Mouse (Mus musculus) bone marrow macrophage, adult 2 months (primary cell): ENCODE measurements around the gene P3h1. TPM values are rescaled to one million over a fixed set of nuclear protein-coding genes. Genes with fewer than 3 reads are reported as not detected.
A peak's percentile ranks its signal among the peaks of the same experiment; 100 is the strongest.

Experiments used
- H3K27ac ChIP-seq: 2 replicates; pipeline ENCODE4 v1.5.1; 2012; ENCODE audit warnings: low read depth, low read length; ENCODE audit not compliant: insufficient read depth
- H3K4me1 ChIP-seq: 2 replicates; pipeline ENCODE4 v1.6.1; 2012; ENCODE audit warnings: low read length; ENCODE audit not compliant: control insufficient read depth, insufficient read depth
- H3K4me3 ChIP-seq: 2 replicates; pipeline ENCODE4 v1.5.1; 2012; ENCODE audit warnings: mild to moderate bottlenecking, low read length, moderate library complexity; ENCODE audit not compliant: insufficient read depth
- CTCF ChIP-seq: IDR thresholded peaks from 2 replicates; pipeline ENCODE4 v1.5.1; 2012; ENCODE audit warnings: low read depth, mild to moderate bottlenecking, low read length, moderate library complexity
- POLR2A ChIP-seq: IDR thresholded peaks from 2 replicates; pipeline ENCODE4 v1.6.1; 2012; ENCODE audit warnings: mild to moderate bottlenecking, low read depth, low read length, borderline replicate concordance
- polyA plus RNA-seq: library from polyadenylated mRNA; stranded (reverse); fragments of >200 nt; gene quantifications from 2 replicates; pipeline ENCODE4 v1.2.4, GENCODE M21; 2012; ENCODE audit not compliant: missing spikeins, insufficient read depth, insufficient read length

The P3h1 gene
- polyA plus RNA-seq: 12.2 and 13.1 TPM in 2 replicates

GRCm38 (mm10) chr4:119232410-119233255 is at the start of gene P3h1, which contains the start of gene AU022252:
P3h1 (plus strand) TSS chr4:119232915.
AU022252 (minus strand) TSS chr4:119232712.
- Histone ChIP-seq H3K4me1 (peaks cover 7% of the 10 kb centered on the region; the same call in 1 of the 2 replicates), H3K27ac (no peak within 1 kb of the TSS), H3K4me3 (peak within 1 kb of the TSS; percentile 82)
- TF ChIP-seq CTCF: no peak
- no peak for TF ChIP-seq POLR2A

- H3K27ac ChIP-seq: no peak overlapping the region
- peaks cover 13% of the 10 kb centered on the region for H3K4me1 ChIP-seq
- no peak overlapping the region for H3K4me3 ChIP-seq
- TF ChIP-seq CTCF (no peak), POLR2A (no peak)
Observed at GRCm38 (mm10) chr4:119183525-119183924, 49.2 kb upstream of the P3h1 start.

DNA sequence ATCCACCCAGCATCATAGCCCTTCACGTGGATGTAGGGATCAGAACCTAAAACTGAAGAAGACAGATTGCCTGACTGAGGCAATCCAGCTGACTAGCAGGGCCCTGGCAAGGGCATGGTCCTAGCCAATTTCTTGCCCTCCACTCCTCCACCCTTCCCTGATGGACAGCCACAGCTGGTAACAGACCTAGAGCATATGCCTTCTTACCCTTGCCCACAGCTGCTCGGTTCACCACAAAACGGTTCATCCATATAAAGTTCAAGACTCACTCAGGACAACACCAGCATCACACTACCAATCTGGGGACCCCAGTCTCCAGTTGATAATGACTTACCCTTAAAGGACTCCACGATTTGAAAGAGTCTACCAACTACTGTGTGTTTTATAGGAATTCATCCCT is 46.9 kb upstream of the P3h1 start:
- no peak for TF ChIP-seq CTCF
- TF ChIP-seq POLR2A: no peak
- no peak overlapping the region for H3K27ac ChIP-seq
- no peak overlapping the region for H3K4me3 ChIP-seq
- peaks cover 12% of the 10 kb centered on the region for H3K4me1 ChIP-seq

DNA sequence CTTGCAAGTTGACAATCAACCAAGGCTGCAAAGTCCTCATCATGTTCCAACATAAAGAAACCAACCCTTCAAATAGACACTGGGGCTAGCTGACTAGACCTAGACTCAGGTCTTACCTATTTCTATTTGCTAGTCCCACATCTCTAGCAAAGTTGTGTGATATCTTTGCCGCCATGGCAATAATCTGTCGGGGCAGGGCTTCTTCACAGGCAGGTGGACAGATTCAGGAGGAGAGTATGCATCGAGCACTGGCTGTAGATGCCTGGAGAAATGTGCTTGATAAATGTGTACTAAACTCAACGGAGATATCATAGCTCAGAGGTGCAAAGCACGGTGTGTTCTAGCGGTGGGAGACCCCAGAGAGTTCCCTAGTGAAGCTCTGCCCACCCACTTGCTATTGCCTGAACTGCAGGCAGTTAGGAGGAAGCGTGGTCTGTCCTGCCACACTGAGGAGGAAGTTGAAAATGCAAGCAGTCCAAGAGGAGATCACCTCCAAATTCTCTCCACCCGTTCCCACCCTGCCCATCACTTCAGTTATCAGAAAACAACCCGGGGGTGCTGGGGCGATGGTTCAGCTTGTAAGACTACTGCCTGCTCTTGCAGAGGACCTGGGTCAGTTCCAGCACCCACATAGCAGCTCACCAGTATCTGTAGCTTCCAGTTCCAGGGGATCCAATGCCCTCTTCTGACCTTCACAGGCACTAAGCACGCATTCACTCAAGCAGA is 44.5 kb upstream of the P3h1 start:
- Histone ChIP-seq H3K4me3 (no peak overlapping the region), H3K27ac (no peak overlapping the region), H3K4me1 (no peaks in the 10 kb centered on the region)
- TF ChIP-seq POLR2A (no peak), CTCF (peak; percentile 39; the same call in 1 of the 2 replicates)

- Histone ChIP-seq H3K27ac (no peak overlapping the region), H3K4me3 (no peak overlapping the region), H3K4me1 (no peaks in the 10 kb centered on the region)
- no peak for TF ChIP-seq CTCF
- TF ChIP-seq POLR2A: no peak
Observed at GRCm38 (mm10) chr4:119189392-119189791, 43.3 kb upstream of the P3h1 start.

DNA sequence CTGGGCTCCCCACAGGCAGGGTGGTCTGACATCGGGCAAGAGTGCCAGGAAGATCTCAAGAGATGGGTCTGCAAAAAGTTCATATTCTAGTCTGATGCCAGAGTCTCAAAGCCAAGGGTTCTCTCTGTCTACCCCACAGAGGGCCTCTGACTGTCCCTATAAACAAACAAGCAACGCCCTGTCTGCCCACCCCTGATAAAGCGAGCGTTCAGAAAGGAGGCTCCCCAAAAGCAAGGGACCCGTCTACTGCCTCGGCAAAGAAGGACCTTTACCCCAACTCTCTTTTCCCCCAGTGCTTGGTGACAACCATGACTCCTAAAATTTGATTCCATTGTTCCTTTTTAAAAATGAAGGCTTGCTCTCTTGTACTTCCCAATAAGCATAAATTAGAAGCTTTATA is 42.9 kb upstream of the P3h1 start, which contains the start of gene Ermap:
Ermap (minus strand) TSS at position 148 of the 400 bp plus-strand sequence.
- Histone ChIP-seq H3K4me3 (no peak within 1 kb of the TSS), H3K27ac (no peak within 1 kb of the TSS), H3K4me1 (no peaks in the 10 kb centered on the region)
- TF ChIP-seq POLR2A (no peak), CTCF (no peak)

DNA sequence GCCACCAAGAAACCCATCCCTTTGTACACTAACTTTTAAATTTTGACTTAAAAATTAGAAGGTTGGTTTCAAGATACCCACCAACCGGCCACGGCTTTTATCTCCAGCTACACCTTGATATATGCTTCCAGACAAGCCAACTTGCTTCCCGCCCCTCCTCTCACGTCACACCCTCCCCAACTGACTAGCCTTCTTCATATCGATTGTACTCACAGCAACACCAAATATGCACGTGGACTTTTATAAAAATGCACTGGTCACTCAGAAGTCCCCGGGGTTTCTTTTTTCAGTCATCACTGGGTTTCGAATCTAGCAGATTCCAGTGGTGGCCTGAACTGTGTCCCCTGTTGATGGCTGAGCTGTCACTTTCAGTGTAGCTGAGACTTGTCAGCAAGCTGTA is 42.1 kb upstream of the P3h1 start:
- no peak overlapping the region for H3K4me3 ChIP-seq
- no peak for TF ChIP-seq CTCF
- TF ChIP-seq POLR2A: no peak
- no peak overlapping the region for H3K27ac ChIP-seq
- no peaks in the 10 kb centered on the region; the same call in 1 of the 2 replicates for H3K4me1 ChIP-seq

DNA sequence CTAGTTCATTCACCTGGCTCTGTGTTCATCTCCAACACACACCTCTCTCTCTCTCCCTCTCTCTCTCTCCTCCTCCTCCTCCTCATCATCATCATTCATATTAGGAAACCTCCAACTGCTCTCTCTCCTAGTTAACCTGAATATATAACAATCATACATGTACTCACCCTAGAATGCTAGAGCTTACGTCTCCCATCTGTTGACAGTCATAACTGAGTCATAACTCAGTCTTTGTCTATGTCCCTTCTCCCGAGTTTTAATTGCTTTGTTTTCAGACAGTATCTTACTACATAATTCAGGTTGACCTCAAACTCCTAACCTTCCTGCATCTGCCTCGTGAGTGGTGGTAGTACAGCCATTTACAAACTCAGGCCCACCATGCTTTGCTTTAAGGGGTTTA is 41.4 kb upstream of the P3h1 start:
- no peak overlapping the region for H3K27ac ChIP-seq

DNA sequence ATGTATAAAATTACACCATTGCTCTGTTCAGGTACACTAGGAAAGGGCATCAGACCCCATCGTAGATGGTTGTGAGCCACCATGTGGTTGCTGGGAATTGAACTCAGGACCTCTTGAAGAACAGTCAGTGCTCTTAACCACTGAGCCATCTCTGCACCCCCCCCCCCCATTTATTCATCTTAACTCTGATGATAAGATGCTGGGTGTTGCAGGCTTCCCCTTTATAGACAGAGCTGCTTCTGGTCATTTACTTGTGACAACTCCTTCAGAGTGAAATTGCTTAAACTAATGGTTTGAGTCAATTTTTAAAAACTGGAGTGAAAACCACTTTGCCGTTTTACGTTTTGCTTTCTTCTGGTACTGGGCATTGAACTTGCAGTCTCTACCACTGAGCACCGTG is 40.0 kb upstream of the P3h1 start:
- Histone ChIP-seq H3K27ac (no peak overlapping the region), H3K4me1 (no peaks in the 10 kb centered on the region; the same call in 1 of the 2 replicates)

More for the DNA sequence above, 41.4 kb upstream of the P3h1 start:
- no peak for TF ChIP-seq CTCF
- no peak for TF ChIP-seq POLR2A
- H3K4me3 ChIP-seq: no peak overlapping the region
- H3K4me1 ChIP-seq: no peaks in the 10 kb centered on the region; the same call in 1 of the 2 replicates

More for the DNA sequence above, 40.0 kb upstream of the P3h1 start:
- TF ChIP-seq POLR2A (no peak), CTCF (no peak)
- H3K4me3 ChIP-seq: no peak overlapping the region
